Mouse (Mus musculus) Muller cell, postnatal 12 days (primary cell): ENCODE measurements around the gene Ulk3.

Experiments used
- DNase-seq: peaks from one replicate; pipeline ENCODE4 v3.0.0-alpha.2; 2015; ENCODE audit errors: inconsistent ontology term

Ulk3 gene

DNA sequence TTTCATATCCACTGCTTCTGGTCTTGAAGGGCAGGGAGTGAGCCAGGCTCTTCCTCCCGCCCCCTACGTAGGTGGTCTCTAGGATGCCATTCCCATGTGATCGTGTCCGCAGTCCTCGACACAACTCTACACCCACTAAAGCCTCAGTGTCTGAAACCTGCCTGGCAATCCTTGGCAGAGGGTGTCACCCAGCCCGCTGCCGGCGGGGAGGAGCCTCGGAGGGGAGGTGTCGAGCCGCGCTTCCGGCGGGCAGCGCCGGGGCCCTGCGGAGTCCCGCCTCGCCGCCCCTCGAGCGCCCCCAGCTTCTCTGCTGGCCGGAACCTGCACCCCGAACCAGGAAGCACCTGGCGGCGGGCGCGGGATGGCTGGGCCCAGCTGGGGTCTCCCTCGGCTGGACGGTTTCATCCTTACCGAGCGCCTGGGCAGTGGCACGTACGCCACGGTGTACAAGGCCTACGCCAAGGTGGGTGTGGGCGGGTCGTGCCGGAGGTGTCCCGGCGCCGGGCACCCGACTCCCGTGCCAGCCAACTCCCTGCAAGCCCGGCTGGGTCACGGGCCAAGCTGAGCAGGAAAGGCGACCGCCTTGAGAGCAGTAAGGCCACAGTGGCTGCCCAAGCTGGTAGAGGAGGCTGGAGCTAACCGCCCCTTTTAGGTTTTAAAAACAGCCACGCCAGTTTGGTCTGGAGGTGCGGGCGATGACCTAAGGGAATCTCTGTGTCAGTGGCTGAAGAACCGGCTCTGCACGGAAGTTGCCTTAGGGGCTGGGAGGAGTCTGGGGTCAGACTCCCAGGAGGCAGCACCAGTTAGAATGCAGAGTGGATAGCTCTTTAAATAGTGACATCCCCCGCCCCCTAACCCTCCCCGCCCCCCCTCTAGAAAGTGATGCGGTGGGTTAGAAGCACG lies at the start of gene Ulk3:
Gene Ulk3 (plus strand): TSS at position 229 of the 903 bp plus-strand sequence.
- peak; percentile 92 for DNase-seq

DNA sequence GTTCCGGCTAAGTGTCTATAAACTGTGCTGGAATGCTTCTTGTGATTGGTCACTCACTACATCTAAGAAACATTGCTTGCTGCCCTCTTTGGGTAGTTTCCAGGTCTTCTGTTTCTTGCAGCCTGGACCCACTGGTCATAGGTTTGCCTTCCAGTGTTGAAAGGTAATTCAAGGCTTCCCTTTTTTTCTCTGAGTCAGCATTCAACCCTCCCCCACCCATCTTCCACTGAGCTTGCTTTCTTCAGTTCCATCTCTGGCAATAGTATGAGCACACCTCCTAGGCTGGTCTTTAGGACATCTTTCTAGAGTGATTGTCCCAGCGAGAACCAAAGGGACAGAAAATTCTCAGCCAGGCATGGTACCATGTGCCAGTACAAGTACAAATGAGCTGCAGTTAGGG lies 49.7 kb upstream of the Ulk3 start:
- DNase-seq: no peak

DNA sequence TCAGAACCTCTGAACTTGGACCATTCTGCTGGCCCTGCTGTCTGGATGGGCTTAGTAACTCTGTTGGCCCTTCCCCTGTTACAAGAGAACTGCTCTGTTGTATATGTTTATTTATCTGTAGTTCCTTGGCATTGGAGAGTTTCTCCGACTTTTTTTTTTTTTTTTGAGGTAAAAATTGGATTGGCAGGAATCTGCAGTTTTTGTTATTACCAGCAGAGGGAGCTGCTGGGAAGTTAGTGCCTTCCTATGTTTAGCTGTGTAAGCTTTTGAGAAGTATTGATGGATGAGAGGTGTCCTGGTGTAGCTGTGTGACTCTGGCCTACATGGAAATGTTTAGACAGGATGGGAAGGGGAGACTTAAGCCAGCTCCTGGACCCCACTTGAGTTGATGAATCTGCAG lies 47.9 kb upstream of the Ulk3 start:
- DNase-seq: no peak

DNA sequence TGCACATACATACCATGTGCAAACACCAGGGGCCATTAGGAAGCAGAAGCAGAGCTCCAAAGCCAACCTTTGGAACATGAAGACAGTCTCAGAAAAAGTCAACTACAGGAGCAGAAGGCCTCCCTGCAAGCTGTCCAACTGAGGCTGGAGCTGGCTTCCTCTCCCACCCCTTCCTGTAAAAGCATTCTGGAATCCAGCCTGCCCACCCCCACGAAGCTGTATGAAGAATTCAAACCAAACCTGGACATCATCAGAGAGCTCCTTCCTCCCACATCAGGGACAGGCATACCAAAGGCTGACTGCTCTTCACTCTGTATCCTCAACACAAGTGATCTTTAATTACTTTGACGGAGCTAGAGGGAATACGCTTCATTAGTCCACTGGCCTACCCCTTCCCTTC lies 45.3 kb upstream of the Ulk3 start:
- DNase-seq: no peak

DNA sequence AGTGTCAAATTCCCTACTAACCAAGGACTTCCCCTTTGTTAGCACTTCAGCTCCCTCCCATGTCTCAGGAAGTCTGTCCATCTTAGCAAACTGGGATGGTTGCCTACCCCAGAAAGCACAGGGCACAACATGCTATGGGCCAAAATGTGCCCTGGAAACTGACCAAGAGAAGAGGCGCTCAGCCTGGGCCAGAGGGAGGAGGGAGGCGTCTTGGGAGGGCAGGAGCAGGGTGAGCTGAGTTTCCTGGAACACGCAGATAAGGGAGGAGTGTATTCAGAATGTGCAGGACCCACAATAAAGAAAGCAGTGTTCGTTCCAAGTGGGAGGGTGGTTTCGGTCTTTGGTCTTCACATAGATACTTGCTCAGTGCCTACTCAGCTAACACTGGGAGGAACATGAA lies 42.0 kb upstream of the Ulk3 start:
- peak; percentile 19 for DNase-seq

DNA sequence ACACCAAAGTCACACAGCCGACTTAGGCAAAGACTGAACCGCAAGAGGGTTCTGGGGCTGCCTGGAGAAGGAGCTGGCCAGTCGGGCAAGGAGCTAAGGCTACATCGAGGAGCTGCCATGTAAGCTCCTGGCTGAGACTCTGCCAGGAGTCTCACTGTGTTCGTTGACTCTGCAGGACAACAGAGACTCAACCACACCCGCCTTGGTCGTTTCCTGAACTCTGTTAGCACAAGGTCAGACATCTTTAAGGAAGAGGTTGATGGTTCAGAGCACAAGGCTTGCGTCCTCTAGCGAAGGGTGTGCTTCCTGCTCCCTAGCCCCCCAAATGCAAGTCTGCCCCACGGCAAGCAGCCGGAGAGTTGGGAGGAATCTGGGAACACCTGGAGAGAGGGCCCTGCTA lies 41.4 kb upstream of the Ulk3 start:
- DNase-seq: no peak

DNA sequence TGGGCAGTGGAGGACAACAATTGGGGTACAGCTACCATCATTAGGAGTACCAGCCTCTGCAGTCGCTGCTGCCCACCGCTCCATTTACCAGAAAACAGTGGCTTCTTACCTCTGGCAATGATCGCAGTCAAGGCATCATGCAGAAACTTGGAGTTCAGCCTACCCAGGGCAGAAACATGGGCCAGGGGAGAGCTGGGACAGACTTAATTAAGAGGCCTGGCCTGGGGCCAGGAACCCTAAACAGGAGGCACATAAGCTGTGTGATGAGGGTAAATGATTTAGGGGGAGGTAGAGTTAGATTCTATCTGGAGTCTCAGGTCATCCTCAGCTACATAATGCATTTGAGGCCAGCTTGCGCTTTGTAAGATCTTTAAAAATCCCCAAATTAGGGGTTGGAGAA lies 40.1 kb upstream of the Ulk3 start:
- no peak for DNase-seq

DNA sequence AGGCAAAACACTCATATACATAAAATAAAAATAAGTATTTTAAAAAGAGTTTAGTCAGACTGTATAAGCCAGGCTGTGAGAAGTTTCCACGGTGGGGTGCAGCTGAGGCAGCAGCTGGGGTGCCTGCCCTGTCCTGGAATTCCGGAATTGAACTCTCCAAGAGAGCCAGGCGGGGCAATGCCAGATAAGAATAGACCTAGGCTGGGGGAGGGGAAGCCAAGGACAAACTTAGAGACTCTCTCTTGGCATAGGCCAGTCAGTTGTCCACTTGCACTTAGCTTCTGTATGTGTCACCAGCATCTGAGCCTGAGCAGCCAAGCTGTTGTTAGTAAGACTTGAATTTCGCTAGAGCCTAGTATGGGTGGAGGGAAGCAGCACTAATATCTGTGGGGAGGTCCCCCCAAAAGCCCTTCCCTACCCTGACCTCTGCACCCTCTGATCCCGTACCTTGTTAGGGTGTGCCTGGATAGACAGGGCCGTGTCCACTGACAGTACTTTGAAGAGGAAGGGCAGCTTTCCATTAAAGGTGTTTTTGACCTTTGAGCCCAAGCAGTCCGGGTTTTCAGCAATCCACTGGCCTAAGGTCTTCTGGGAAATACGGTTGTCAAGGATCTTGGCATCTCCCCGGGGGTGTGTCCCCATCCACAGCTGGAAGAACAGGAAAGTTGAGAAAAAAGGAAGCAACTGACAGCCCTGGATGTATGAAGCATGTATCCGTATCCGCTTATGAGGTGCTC lies 39.0 kb upstream of the Ulk3 start:
- no peak for DNase-seq

DNA sequence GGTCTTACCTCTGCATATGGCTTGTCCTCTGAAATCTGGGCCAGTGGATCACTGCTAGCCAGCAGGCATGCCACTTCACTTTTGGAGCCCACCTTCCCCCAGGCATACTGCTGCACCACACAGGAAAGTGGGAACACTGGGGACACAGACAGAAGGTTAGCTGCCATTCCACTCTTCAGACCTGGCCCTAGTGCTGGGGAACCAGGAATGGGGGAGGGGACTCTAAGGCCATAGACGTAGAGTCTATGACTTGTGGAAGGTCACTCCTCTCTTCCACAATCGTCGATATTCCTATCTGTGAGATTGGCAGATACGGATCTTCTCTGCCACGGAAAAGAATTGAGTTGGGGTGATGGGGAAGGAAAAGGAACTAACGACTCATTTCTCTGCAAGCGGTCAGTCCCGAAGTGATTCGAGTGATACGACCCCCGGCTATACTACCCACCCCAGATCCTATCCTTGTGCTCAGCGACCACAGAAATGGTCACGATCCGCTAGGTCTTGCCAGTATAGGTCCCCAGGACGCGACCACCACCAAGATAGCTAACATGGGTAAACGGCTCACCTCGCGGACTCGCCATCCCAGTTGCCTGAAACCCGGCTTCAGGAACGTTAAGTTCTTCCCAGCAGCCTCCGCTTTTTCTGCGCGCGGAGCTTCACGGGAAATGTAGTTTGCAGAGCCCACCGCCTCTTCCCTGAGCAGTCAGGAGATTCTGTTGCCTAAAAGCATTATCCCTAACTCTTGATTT lies 36.9 kb upstream of the Ulk3 start, which contains the start of gene Mpi:
Gene Mpi (minus strand): TSS at position 625 of the 749 bp plus-strand sequence.
- DNase-seq: peak; percentile 44

DNA sequence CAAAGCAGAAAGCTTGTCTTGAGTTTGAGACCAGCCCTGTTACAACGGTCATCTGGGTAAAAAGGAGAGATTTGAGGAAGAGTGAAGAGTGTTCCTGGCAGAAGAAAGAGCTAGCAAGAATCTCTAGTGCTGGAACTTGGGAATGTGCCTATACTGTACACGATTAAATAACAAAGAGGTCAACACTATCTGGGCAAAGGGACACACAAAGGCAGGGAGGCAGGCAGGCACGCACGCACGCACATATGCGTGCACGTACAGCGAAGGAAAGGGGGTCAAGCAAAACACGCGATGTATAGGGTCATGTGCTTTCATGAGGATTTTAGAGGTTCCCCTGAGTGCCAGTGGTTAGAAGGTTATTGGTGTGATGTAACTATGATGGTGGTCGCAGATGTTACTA lies 36.1 kb upstream of the Ulk3 start:
- DNase-seq: no peak

DNA sequence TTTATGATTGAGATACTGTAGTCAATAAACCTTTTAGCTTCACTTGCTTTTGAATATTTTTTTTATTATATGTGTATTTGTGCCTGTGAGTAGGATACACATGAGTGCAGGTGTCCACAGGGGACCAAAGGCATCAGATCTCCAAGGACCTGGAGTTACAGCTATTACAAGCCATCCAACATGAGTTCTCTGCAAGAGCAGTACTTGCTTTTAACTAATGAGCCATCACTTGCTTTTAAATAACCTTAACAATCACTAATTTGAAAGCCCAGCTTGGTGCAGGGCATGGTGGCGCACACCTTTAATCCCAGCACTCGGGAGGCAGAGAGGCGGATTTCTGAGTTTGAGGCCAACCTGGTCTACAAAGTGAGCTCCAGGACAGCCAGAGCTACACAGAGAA lies 34.5 kb upstream of the Ulk3 start:
- DNase-seq: no peak

DNA sequence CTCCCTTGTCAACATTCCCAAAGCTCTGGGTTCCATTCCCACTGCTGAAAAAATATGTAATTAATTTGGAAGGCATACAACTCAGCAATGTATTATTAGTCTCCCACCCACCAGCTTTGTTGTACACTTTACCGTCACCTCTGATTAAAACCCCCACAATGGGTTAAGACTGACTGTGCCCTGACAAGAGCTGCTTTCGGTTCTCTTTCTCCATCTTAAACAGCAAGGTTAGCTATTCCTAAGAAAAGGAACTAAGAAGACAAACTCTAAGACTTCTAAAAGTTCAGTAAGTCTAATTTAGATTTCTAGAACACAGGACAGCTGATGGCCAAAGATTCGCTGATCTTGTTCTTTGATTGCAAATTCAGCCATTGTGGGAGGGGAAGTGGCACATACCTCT lies 32.0 kb upstream of the Ulk3 start:
- DNase-seq: no peak

DNA sequence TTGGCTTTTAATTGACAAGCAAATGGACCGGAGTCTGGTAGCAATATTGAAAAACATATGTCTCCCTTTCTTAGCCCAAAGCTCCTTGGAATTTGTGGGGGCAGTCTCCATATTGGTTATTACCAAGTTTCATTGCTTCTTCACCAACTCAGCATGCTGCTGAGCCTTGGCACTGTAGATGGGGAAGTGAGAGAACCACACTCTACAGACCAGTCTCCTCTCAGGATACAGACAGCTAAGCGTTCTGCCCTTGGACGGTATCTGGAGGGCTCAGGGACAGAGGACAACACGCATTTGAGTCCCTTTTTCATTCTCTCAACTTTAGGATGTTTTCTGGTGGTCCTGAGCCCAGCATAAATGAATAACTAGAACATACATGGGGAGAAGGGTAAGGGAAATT lies 30.6 kb upstream of the Ulk3 start:
- no peak for DNase-seq

DNA sequence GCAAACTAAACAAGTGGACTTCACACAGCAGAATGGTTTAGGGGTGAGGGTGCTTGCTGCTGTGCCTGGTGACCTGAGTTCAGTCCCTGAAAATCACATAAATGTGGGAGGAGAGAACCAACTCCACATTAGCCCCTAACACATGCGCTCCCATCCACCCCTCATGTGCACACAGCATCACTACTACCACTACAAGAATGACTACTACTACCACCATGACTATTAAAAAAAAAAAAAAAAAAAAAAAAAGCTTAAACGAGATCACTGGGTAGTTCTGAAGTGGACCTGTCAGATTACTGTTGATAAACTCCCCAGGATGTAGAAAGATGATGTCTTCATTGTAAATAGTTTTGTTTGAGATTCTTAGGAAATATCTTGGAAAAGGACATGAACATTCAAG lies 29.7 kb upstream of the Ulk3 start:
- DNase-seq: no peak

DNA sequence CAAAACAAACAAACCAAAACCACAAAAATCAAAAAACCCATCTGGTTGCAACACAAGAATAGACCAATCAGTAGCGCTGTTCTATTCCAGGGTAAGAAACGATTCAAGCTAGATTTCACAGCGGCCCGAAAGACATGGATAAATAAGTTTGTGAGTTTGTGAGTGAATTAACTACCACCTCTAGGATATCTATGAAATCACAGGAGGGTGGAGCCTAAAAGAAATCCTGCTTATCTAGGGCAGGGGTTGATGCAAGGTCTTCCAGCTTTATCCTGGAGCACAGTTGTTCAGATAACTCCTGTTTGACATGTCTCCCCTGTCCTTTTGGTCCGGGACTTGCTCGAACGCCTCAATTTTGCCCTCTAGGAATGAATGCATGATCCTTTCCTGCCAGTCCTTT lies 29.0 kb upstream of the Ulk3 start:
- DNase-seq: no peak

DNA sequence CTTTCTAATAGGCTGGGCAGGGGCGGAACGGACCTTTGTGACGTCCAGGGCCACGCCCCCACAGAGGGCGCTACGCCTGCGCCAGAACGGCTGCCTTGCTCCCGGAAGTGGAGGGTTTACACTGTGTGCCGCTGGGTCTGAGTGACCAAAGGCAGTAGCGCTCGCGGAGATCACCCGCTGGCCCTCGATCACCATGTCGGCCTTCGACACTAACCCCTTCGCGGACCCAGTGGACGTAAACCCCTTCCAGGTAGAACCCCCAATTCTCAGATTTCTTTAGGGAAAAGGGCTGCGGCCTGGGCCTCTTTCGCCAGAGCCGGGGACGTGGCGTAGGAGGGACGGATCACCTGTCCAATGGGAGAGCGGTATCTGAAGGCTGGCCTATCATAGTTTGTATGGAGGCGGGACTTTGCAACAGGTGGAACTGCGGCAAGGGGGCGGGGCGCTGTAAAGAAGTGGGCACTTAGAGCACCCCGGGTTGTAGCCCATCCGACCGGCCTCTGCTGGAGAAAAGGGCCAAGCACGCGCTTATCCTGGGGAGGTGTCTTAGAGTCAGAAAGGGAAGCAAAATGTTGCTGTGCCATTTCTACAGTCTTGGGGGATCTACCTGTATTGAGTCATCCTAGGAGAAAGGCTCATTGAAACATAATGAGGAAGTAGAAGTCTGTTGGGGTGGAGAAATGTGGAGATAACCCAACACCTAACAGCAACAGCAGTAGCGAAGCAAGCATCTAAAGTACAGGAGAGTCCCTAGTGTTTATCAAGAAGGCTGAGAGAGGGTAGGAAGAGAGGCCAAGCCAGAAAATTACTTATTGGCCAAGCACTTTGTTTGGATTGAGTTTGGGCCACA lies 28.2 kb upstream of the Ulk3 start, which contains the start of gene Scamp2:
Gene Scamp2 (plus strand): TSS at position 83 of the 850 bp plus-strand sequence.
- DNase-seq: peak; percentile 97

DNA sequence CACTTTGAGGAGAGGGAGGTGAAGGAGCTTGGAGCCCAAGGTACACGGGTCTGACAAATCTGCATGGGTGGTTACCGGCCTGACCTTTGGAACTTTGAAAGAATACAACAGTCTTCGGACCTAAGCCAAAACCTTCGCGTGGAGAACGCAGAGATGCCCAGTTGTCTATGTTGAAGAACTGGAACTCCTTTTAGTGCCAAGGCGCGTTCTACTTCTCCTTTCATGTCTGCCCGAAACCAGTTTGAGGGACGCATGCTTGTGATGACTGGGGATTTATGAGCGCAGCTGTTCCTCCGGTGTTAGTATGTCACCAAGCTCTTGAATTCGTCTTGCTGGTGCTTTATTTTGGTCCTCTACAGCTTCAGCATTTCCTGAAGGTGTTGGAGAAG lies 27.5 kb upstream of the Ulk3 start:
- DNase-seq: no peak

DNA sequence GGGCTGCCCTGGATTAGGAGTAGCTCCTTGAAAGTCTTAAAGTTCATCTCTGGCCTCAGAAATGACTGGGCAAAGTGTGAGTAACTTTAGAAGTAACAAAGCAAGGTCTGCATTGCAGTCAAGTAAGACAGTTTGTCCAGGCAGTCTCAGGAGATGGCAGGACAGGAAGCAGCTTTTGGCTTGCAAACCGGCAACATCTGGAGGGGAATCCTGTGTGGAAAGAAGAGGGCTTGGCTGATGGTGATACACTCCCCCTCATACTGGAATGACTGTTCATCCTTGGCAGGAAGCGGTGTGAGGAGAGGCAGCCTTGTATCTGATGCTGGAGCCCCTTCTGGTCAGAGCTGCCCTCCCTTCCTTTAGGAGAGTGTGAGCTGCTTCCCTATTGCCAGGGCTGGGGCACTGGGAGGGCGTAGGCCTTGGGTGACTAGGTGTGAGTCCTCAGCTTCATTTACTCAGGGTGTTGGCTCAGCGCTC lies 26.3 kb upstream of the Ulk3 start:
- no peak for DNase-seq

DNA sequence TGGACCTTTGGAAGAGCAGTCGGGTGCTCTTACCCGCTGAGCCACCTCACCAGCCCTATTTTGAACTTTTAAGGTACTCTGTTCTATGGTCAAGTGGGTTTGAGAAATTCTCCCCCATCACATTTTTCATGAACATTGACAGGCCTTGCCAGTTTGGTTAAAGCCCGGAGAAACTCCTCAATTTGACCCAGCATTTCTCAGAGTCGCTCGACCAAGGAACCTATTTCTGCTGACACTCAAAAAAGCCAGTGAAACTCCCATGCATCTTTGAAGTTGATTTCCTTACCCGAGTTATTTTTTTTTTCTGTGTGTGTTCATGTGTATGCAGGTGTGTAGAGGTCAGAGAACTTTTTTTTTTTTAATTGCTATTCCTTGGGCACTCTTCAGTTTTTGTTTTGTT lies 24.6 kb upstream of the Ulk3 start:
- DNase-seq: peak; percentile 9

DNA sequence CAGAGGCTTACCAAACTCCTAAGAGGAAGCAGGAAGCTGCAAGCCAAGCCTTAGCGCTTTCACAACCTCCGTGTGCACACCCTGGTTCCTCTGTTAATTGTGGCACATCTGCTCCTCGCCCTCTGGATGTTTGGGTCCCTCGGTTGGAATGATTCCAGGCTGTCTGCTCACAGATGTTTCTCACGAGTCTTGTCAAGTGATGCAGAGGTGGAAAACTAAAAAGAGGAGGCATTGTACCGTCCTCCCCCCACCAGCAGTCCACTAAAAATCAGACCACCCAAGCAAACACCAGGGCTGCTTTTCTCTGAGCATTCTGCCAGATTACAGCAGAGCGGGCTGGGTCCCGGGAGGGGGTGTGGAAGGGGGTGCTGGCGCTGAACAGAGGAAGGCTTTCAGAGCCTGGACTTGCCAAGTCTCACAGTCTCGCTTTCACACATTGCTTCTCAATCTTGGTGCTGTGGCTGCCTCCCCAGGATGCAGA lies 23.5 kb upstream of the Ulk3 start:
- DNase-seq: no peak

DNA sequence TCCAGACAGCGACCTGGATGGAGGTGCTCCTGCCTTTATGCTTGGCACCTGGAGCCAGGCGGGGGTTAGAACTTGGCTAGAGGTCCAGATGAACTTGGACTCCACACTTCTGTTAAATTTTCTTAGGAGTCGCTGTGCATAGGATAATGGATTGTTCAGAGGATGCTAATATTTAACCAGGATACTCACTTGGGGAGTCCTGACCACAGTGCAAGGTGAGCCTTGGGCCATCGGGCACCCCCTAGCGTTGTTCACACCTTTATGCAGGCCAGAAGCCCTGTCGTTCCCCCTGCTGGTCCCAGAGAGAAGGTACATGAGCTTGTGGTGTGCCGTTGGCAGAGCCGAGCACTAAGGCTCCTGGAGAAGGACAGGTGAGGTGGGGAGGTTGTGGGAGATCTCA lies 22.4 kb upstream of the Ulk3 start:
- DNase-seq: no peak
